Mouse (Mus musculus): ENCODE measurements around the gene Cd81. TPM values are rescaled to one million over a fixed set of nuclear protein-coding genes. Genes with fewer than 3 reads are reported as not detected.

Gene Cd81
- total RNA-seq, 2 experiments from 2014 or later: 77.3 to 201 TPM

DNA sequence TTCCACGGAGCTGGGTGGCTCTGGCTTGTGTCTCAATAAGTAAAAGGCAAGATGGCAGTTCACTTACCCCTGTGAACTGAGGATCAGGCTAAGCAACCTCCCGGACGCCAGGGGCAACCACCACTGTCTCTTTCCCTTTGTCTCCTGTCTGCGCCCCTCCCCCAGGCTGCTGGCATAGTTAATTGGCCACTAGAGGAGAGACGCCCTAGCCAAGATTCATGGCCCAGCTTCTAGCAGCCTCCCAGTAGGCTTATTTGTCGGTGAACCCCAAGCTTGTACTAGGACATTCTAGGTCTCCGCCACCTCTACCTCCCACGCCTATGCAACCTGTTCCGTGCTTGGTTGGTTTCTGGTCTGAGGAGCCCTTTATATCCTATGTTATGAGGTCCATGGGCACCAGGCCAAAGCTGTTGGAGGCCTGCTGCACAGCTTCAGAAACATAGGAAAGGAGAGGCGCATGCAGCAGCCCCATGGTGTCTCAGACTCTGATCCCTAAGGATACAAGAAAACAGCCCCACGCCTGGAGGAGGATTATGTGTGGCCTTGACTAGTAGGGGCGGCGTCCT is 15.9 kb downstream of the Cd81 start:
- ATAC-seq (replicated peaks; ENCODE audit: poor library complexity, severe bottlenecking): no peak

- ATAC-seq (replicated peaks; ENCODE audit: poor library complexity, severe bottlenecking): peak; percentile 84
These were observed 16.5 kb downstream of the Cd81 start, which contains the start of gene Tssc4 for GRCm38 (mm10) chr7:143068882-143069591. TSS of gene Tssc4 (plus strand) at chr7:143069249.

DNA sequence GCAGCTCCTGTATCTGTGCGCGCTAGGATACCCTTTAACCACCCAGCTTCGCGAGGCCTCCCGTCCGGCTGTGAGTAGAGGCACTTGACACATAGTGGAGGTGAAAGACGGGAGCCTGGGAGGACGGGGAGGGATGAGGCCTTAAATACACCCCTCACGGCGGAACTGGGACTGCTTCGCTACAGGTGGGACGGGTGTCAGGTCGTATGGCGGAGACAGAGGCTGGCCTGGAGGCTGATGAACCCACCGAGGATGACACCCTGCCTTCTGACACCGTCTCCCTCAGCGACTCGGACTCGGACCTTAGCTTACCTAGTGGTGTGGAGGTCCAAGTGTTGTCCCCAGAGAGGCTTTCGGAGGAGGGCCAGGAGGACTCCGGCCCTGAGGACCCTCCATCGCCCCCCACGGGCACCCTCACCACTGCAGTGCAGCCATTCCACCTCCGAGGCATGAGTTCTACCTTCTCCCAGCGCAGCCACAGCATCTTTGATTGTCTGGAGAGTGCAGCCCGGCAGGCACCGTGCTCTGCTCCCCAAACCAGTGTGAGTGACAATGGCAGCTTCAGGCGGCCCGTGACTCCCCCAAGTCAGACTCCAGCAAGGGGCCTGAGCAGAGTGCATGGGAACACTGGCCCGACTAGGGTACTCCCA is 17.3 kb downstream of the Cd81 start:
- 0 out of 2 replicates have a peak, but pooled peaks have one; percentile 1 for ATAC-seq (replicated peaks; ENCODE audit: poor library complexity, severe bottlenecking)

GRCm38 (mm10) chr7:143070506-143071070 is 18.0 kb downstream of the Cd81 start:
- no peak for ATAC-seq (replicated peaks; ENCODE audit: poor library complexity, severe bottlenecking)

DNA sequence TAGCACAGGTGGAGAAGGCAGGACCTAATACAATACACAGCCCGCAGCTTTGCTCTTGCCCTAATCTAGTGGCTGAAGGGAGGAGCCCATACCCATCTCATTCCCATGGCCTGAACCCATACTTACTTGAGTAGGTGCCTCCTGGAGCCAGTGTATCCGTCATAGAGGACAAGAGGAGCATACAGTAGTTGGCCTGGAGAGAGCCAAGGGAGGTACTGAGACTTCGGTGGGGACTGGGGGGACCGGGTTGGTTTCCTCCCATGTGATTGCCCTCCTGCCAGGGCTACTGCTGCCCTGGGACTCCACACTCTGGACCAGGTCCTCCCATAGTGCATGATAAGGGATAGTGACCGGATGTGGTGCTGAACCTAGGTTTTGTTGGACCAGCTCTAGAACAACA is 20.1 kb downstream of the Cd81 start:
- ATAC-seq (replicated peaks; ENCODE audit: poor library complexity, severe bottlenecking): no peak

- ATAC-seq (replicated peaks; ENCODE audit: poor library complexity, severe bottlenecking): peak; percentile 8; the same call in 1 of the 2 replicates
These were observed 20.5 kb downstream of the Cd81 start for GRCm38 (mm10) chr7:143073086-143073485.

- ATAC-seq (replicated peaks; ENCODE audit: poor library complexity, severe bottlenecking): no peak
These were observed 22.9 kb downstream of the Cd81 start for GRCm38 (mm10) chr7:143075394-143075793.

- ATAC-seq (replicated peaks; ENCODE audit: poor library complexity, severe bottlenecking): no peak
These were observed 24.8 kb downstream of the Cd81 start for GRCm38 (mm10) chr7:143077351-143077750.

DNA sequence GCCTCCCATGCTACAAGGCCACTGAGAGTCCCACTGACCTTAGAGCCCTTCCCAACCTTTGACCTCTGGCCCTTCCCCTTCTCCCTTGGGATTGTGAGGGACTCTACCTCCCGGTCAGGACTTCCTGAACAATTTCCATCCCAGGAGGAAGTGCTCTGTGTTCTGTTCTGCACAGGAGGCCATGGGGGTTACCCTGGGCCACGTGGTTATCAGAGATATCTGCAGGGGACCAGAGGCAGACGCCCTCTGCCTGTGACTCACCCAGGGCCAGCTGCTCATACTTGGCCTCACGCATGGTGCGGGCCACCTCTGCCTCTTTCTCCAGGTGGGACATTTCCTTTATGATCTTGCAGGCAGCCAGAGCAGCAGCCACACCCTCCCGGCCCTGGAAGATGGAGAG is 29.5 kb downstream of the Cd81 start:
- no peak for ATAC-seq (replicated peaks; ENCODE audit: poor library complexity, severe bottlenecking)

- ATAC-seq (replicated peaks; ENCODE audit: poor library complexity, severe bottlenecking): no peak
These were observed 31.2 kb downstream of the Cd81 start for GRCm38 (mm10) chr7:143083708-143084107.

DNA sequence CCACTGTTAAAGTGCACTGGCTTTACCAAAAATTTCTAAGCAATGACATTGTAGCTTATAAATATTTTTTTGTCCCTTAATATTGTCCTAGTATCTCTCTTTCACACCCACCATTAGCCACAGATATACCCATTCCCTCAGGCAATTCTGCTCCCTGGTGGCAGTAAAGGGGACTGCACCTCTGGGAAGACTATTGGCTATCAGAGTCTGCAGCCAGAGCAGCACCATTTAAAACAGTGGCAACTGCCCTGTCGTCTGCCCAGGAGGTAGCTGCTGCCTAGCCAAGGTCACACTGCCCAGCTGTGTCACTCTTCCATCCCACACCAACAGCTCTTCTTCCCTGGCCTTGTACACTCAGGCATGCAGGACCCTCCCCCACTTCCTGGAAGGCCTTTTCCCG is 33.8 kb downstream of the Cd81 start:
- ATAC-seq (replicated peaks; ENCODE audit: poor library complexity, severe bottlenecking): peak; percentile 74

- ATAC-seq (replicated peaks; ENCODE audit: poor library complexity, severe bottlenecking): no peak
These were observed 34.6 kb downstream of the Cd81 start for GRCm38 (mm10) chr7:143087070-143087579.

DNA sequence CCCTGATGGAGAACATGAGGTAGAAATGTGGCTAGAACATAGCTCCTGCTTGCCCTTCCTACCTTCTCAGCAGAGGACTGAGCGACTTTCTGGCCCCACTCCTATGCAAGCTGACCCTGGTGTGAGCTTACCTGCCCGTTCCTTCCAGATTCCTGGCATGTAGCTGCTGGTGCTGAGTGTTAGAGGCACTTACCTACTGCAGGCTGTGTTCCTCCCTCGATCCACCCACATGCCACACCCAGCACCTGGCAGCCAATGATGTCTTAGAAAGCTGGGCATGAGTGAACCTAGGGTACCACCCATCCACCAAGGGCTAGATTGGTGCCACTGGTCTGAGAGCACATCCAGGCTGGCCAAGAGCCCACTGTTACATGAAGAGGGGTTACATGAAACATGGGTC is 41.3 kb downstream of the Cd81 start:
- no peak for ATAC-seq (replicated peaks; ENCODE audit: poor library complexity, severe bottlenecking)

DNA sequence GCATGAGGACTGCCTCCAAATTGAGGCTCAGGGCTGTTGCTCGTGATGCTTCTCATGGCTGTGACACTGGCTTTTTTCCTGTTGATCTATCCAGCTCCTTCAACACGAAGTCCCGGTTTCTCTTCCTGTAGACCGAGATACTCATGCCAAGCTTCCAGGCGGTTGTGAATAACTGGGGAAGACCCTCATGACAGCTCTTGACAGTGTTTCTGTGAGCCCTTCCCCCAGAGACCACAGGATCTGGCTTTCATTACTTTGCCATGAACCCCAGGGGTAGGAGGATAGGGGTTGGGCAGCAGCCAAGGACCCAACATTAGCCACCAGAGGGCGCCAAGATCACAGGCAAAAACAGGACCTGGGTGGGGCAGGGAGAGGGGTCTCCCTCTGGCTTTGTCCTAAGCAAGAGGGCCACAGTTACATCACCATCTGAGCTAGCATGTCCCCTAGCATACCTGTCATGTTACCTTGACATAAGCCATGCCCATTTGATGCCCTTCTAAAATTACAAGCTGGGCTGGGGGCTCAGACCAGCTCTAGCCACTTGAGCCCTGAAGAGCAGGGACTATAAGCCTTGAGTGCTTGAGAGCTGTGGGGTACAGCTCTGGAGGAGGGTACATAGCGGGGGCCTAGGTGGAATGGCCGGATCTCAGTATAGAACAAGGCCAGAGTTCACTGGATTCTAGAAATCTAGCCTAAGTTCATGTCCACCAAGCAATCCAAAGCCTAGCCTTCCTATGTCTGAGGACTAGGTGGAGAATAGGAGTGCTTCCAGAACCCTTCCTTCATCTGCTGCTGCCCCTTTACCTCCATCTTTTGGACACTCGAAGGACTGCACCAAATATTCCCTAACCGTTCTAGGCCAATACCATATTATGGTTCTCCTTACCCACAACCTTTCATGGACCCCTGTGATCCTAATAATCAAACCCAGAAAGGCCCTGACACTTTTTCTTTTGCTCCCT is 42.3 kb downstream of the Cd81 start, which contains the start of gene Trpm5:
Trpm5 (minus strand) TSS at position 51 of the 962 bp plus-strand sequence.
- peak; percentile 57; the same call in 1 of the 2 replicates for ATAC-seq (replicated peaks; ENCODE audit: poor library complexity, severe bottlenecking)

- peak; percentile 73 for ATAC-seq (replicated peaks; ENCODE audit: poor library complexity, severe bottlenecking)
These were observed 43.0 kb downstream of the Cd81 start for GRCm38 (mm10) chr7:143095554-143095907.

DNA sequence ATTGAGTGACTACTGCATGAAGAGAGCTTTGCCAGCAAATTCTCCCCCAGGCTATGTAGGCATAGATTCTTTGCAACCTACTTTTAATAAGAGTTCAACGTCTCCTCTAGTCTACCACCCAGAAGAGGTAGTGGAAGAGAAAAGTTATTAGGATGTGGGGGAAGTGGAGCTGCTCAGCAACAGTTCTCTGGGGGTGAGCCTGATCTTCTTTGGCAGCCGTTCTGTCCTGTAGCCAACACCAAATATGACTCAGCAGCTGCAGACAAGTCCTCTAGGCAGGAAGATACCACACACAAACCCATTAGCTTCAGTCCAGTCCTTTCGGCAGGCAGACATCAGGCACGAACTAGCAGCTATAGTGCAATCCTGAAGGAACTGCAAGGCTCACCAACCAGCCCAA is 48.2 kb downstream of the Cd81 start:
- ATAC-seq (replicated peaks; ENCODE audit: poor library complexity, severe bottlenecking): no peak

GRCm38 (mm10) chr7:143105258-143105897 is 52.8 kb downstream of the Cd81 start:
- no peak for ATAC-seq (replicated peaks; ENCODE audit: poor library complexity, severe bottlenecking)

DNA sequence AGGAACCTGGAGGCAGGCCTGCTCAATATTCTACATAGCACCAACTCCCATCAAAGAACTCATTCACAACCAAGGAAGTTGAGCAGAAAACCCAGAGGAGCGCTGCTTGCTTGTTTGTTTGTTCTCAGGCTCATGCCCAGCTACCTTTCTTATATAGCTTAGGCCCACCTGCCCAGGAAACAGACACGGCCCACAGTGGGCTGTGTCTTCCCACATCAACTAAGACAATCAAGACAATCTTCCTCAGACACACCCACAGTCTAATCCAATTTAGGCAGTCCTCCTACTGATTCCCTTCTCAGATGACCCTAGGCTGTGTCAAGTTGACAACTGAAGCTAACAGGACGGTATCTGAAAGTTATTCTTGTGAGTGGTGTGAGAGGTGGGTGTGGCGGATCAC is 53.5 kb downstream of the Cd81 start, which contains the start of gene Kcnq1:
Kcnq1 (plus strand) TSS at position 301 of the 400 bp plus-strand sequence.
- no peak for ATAC-seq (replicated peaks; ENCODE audit: poor library complexity, severe bottlenecking)
